Mouse (Mus musculus) C2C12 (cell line): Measurements from ENCODE around the gene Bhlhe40. TPM values are rescaled to one million over a fixed set of nuclear protein-coding genes. Genes with fewer than 3 reads are reported as not detected.

Source experiments
- H3K27me3 ChIP-seq: one replicate; pipeline ENCODE4 v1.6.1; 2011; ENCODE audit not compliant: control insufficient read depth, insufficient read depth, insufficient read length
- H3K36me3 ChIP-seq: one replicate; pipeline ENCODE4 v1.6.1; 2011; ENCODE audit not compliant: control insufficient read depth, insufficient read depth
- H3K4me3 ChIP-seq: one replicate; pipeline ENCODE4 v1.5.1; 2011; ENCODE audit warnings: mild to moderate bottlenecking, control low read depth; ENCODE audit not compliant: poor library complexity, insufficient read depth, severe bottlenecking
- H3K79me2 ChIP-seq: one replicate; pipeline ENCODE4 v1.6.1; 2011; ENCODE audit not compliant: control insufficient read depth, insufficient read depth
- H3K79me3 ChIP-seq: one replicate; pipeline ENCODE4 v1.6.1; 2011; ENCODE audit warnings: low read depth, control low read depth
- H3ac ChIP-seq: one replicate; pipeline ENCODE3; 2011; ENCODE audit warnings: low read depth; ENCODE audit not compliant: control insufficient read depth, insufficient read length
- CEBPB ChIP-seq: IDR thresholded peaks from one replicate; pipeline ENCODE4 v1.6.1; 2011; ENCODE audit warnings: low read depth, mild to moderate bottlenecking, control low read depth, moderate library complexity
- CTCF ChIP-seq: IDR thresholded peaks from one replicate; pipeline ENCODE4 v1.5.1; 2011; ENCODE audit not compliant: control insufficient read depth, insufficient read depth, insufficient read length
- FOSL1 ChIP-seq: IDR thresholded peaks from one replicate; pipeline ENCODE4 v1.8.0; 2011; ENCODE audit warnings: mild to moderate bottlenecking, low read length; ENCODE audit not compliant: poor library complexity, insufficient read depth, severe bottlenecking
- MAX ChIP-seq: IDR thresholded peaks from one replicate; pipeline ENCODE4 v1.6.1; 2011; ENCODE audit warnings: mild to moderate bottlenecking, control low read depth
- MYOD1 ChIP-seq: IDR thresholded peaks from one replicate; pipeline ENCODE4 v1.6.1; 2011; ENCODE audit warnings: low read depth; ENCODE audit not compliant: control insufficient read depth, insufficient read length
- MYOG ChIP-seq: IDR thresholded peaks from one replicate; pipeline ENCODE4 v1.6.1; 2011; ENCODE audit not compliant: control insufficient read depth, insufficient read length; ENCODE audit errors: extremely low read depth
- USF1 ChIP-seq: IDR thresholded peaks from one replicate; pipeline ENCODE4 v1.6.1; 2011; ENCODE audit warnings: low read depth, mild to moderate bottlenecking, control low read depth, moderate library complexity
- polyA plus RNA-seq: library from polyadenylated mRNA; unstranded; fragments of >200 nt; fragmentation: generic; extraction: Trizol; gene quantifications from one replicate; pipeline ENCODE4 v1.2.1, GENCODE M21; 2012; ENCODE audit warnings: missing spikeins

Gene Bhlhe40
- polyA plus RNA-seq, 1 experiment, result 15.3 TPM

- H3K36me3 ChIP-seq, result no peaks in the 10 kb centered on the region
- H3K79me3 ChIP-seq, result no peaks in the 10 kb centered on the region
These were observed 22.1 kb upstream of the Bhlhe40 start for GRCm38 (mm10) chr6:108638157-108638833.

GRCm38 (mm10) chr6:108642020-108642419 is 18.4 kb upstream of the Bhlhe40 start:
- TF ChIP-seq USF1 (no peak), MYOD1 (no peak), MYOG (no peak), CTCF (no peak), FOSL1 (no peak), MAX (no peak), CEBPB (no peak)
- H3K36me3 ChIP-seq, result no peaks in the 10 kb centered on the region

More at GRCm38 (mm10) chr6:108638157-108638833, 22.1 kb upstream of the Bhlhe40 start:
- no peak overlapping the region for H3ac ChIP-seq
- no peaks in the 10 kb centered on the region for H3K79me2 ChIP-seq
- no peaks in the 10 kb centered on the region for H3K27me3 ChIP-seq
- TF ChIP-seq MYOG (no peak), FOSL1 (no peak), CTCF (no peak), MAX (no peak), USF1 (no peak), CEBPB (no peak), MYOD1 (no peak)
- H3K4me3 ChIP-seq, result no peak overlapping the region

GRCm38 (mm10) chr6:108643035-108643434 is 17.4 kb upstream of the Bhlhe40 start:
- Histone ChIP-seq H3K27me3 (no peaks in the 10 kb centered on the region), H3K79me3 (no peaks in the 10 kb centered on the region), H3K36me3 (no peaks in the 10 kb centered on the region), H3ac (no peak overlapping the region), H3K79me2 (no peaks in the 10 kb centered on the region), H3K4me3 (no peak overlapping the region)
- TF ChIP-seq MYOD1 (no peak), USF1 (no peak), MAX (no peak), FOSL1 (no peak), CEBPB (no peak), MYOG (no peak), CTCF (no peak)

More at GRCm38 (mm10) chr6:108642020-108642419, 18.4 kb upstream of the Bhlhe40 start:
- Histone ChIP-seq H3K79me2 (no peaks in the 10 kb centered on the region), H3ac (no peak overlapping the region), H3K79me3 (no peaks in the 10 kb centered on the region), H3K4me3 (no peak overlapping the region), H3K27me3 (no peaks in the 10 kb centered on the region)

GRCm38 (mm10) chr6:108644311-108644710 is 16.1 kb upstream of the Bhlhe40 start:
- no peak overlapping the region for H3ac ChIP-seq
- H3K27me3 ChIP-seq, result no peaks in the 10 kb centered on the region
- no peak for TF ChIP-seq MYOD1
- no peak for TF ChIP-seq USF1
- no peak for TF ChIP-seq MYOG
- no peak for TF ChIP-seq CEBPB
- TF ChIP-seq FOSL1, result no peak
- no peak for TF ChIP-seq CTCF
- TF ChIP-seq MAX, result no peak
- no peaks in the 10 kb centered on the region for H3K79me2 ChIP-seq
- H3K79me3 ChIP-seq, result no peaks in the 10 kb centered on the region
- no peak overlapping the region for H3K4me3 ChIP-seq
- H3K36me3 ChIP-seq, result no peaks in the 10 kb centered on the region

- H3K79me3 ChIP-seq, result no peaks in the 10 kb centered on the region
- no peaks in the 10 kb centered on the region for H3K79me2 ChIP-seq
- H3K36me3 ChIP-seq, result no peaks in the 10 kb centered on the region
- TF ChIP-seq MYOD1 (no peak), USF1 (no peak), FOSL1 (no peak), CEBPB (no peak), MAX (no peak), MYOG (no peak), CTCF (no peak)
- no peak overlapping the region for H3ac ChIP-seq
- no peaks in the 10 kb centered on the region for H3K27me3 ChIP-seq
- H3K4me3 ChIP-seq, result no peak overlapping the region
These were observed 13.3 kb upstream of the Bhlhe40 start for GRCm38 (mm10) chr6:108647094-108647493.

GRCm38 (mm10) chr6:108648072-108648471 is 12.4 kb upstream of the Bhlhe40 start:
- Histone ChIP-seq H3K79me3 (no peaks in the 10 kb centered on the region), H3K36me3 (no peaks in the 10 kb centered on the region), H3K79me2 (no peaks in the 10 kb centered on the region), H3ac (no peak overlapping the region), H3K27me3 (no peaks in the 10 kb centered on the region), H3K4me3 (no peak overlapping the region)
- TF ChIP-seq CEBPB (no peak), MYOD1 (no peak), MAX (no peak)
